Mouse (Mus musculus): ENCODE data around the gene Smtnl2. TPM values are rescaled to one million over a fixed set of nuclear protein-coding genes. Genes with fewer than 3 reads are reported as not detected.

Gene Smtnl2
- polyA plus RNA-seq, 1 experiment from 2014 or later, result not detected

- Histone ChIP-seq H3K4me3 (ENCODE audit: inconsistent target) (no peak overlapping the region), H3K79me2 (ENCODE audit: inconsistent target) (no peaks in the 10 kb centered on the region), H3K36me3 (ENCODE audit: inconsistent target) (no peaks in the 10 kb centered on the region), H3K27ac (no peak overlapping the region)
- 100% methylated on average over 1 of the region's 5 CpGs for WGBS (ENCODE audit: missing documents)
Observed at GRCm38 (mm10) chr11:72416666-72417065, 5.2 kb upstream of the Smtnl2 start.

GRCm38 (mm10) chr11:72415155-72415554, 3.6 kb upstream of the Smtnl2 start:
- no peak overlapping the region for H3K27ac ChIP-seq
- no peaks in the 10 kb centered on the region for H3K36me3 ChIP-seq (ENCODE audit: inconsistent target)
- WGBS (ENCODE audit: missing documents), result 79% methylated on average over 5 of the region's 8 CpGs
- H3K79me2 ChIP-seq (ENCODE audit: inconsistent target), result no peaks in the 10 kb centered on the region
- no peak overlapping the region for H3K4me3 ChIP-seq (ENCODE audit: inconsistent target)

- Histone ChIP-seq H3K4me3 (ENCODE audit: inconsistent target) (no peak overlapping the region), H3K27ac (no peak overlapping the region), H3K79me2 (ENCODE audit: inconsistent target) (no peaks in the 10 kb centered on the region), H3K36me3 (ENCODE audit: inconsistent target) (no peaks in the 10 kb centered on the region)
- WGBS (ENCODE audit: missing documents), result 84% methylated on average over 5 of the region's 5 CpGs
Observed at GRCm38 (mm10) chr11:72413601-72414190, 2.2 kb upstream of the Smtnl2 start.

GRCm38 (mm10) chr11:72413016-72413415, 1.5 kb upstream of the Smtnl2 start:
- 89% methylated on average over 7 of the region's 7 CpGs for WGBS (ENCODE audit: missing documents)
- H3K79me2 ChIP-seq (ENCODE audit: inconsistent target), result no peaks in the 10 kb centered on the region

GRCm38 (mm10) chr11:72411945-72412344, 432 bp upstream of the Smtnl2 start:
- 50% methylated on average over 9 of the region's 9 CpGs for WGBS (ENCODE audit: missing documents)
- no peak overlapping the region for H3K27ac ChIP-seq
- no peaks in the 10 kb centered on the region for H3K36me3 ChIP-seq (ENCODE audit: inconsistent target)
- no peaks in the 10 kb centered on the region for H3K79me2 ChIP-seq (ENCODE audit: inconsistent target)
- no peak overlapping the region for H3K4me3 ChIP-seq (ENCODE audit: inconsistent target)

More at GRCm38 (mm10) chr11:72413016-72413415, 1.5 kb upstream of the Smtnl2 start:
- no peaks in the 10 kb centered on the region for H3K36me3 ChIP-seq (ENCODE audit: inconsistent target)
- H3K27ac ChIP-seq, result no peak overlapping the region
- H3K4me3 ChIP-seq (ENCODE audit: inconsistent target), result no peak overlapping the region

- Histone ChIP-seq H3K27ac (no peak overlapping the region), H3K36me3 (ENCODE audit: inconsistent target) (no peaks in the 10 kb centered on the region), H3K4me3 (ENCODE audit: inconsistent target) (no peak overlapping the region), H3K79me2 (ENCODE audit: inconsistent target) (no peaks in the 10 kb centered on the region)
- 6% methylated on average over 25 of the region's 25 CpGs for WGBS (ENCODE audit: missing documents)
Observed at GRCm38 (mm10) chr11:72410521-72411092, 906 bp downstream of the Smtnl2 start.

- Histone ChIP-seq H3K79me2 (ENCODE audit: inconsistent target) (no peaks in the 10 kb centered on the region), H3K27ac (no peak overlapping the region), H3K4me3 (ENCODE audit: inconsistent target) (no peak overlapping the region), H3K36me3 (ENCODE audit: inconsistent target) (no peaks in the 10 kb centered on the region)
- WGBS (ENCODE audit: missing documents), result 92% methylated on average over 12 of the region's 12 CpGs
Observed at GRCm38 (mm10) chr11:72409649-72410385, 1.7 kb downstream of the Smtnl2 start.

GRCm38 (mm10) chr11:72408451-72409170, 2.9 kb downstream of the Smtnl2 start:
- Histone ChIP-seq H3K4me3 (ENCODE audit: inconsistent target) (no peak overlapping the region), H3K27ac (no peak overlapping the region), H3K79me2 (ENCODE audit: inconsistent target) (no peaks in the 10 kb centered on the region), H3K36me3 (ENCODE audit: inconsistent target) (no peaks in the 10 kb centered on the region)
- WGBS (ENCODE audit: missing documents), result 91% methylated on average over 9 of the region's 9 CpGs

GRCm38 (mm10) chr11:72407574-72407973, 3.9 kb downstream of the Smtnl2 start:
- no peak overlapping the region for H3K27ac ChIP-seq
- 84% methylated on average over 7 of the region's 7 CpGs for WGBS (ENCODE audit: missing documents)
- no peaks in the 10 kb centered on the region for H3K36me3 ChIP-seq (ENCODE audit: inconsistent target)
- H3K79me2 ChIP-seq (ENCODE audit: inconsistent target), result no peaks in the 10 kb centered on the region
- H3K4me3 ChIP-seq (ENCODE audit: inconsistent target), result no peak overlapping the region

- Histone ChIP-seq H3K4me3 (ENCODE audit: inconsistent target) (no peak overlapping the region), H3K27ac (no peak overlapping the region), H3K36me3 (ENCODE audit: inconsistent target) (no peaks in the 10 kb centered on the region), H3K79me2 (ENCODE audit: inconsistent target) (no peaks in the 10 kb centered on the region)
- 60% methylated on average over 3 of the region's 3 CpGs for WGBS (ENCODE audit: missing documents)
Observed at GRCm38 (mm10) chr11:72407081-72407480, 4.4 kb downstream of the Smtnl2 start.

GRCm38 (mm10) chr11:72406079-72406675, 5.3 kb downstream of the Smtnl2 start:
- WGBS (ENCODE audit: missing documents), result 88% methylated on average over 8 of the region's 8 CpGs
- Histone ChIP-seq H3K79me2 (ENCODE audit: inconsistent target) (no peaks in the 10 kb centered on the region), H3K4me3 (ENCODE audit: inconsistent target) (no peak overlapping the region), H3K27ac (no peak overlapping the region), H3K36me3 (ENCODE audit: inconsistent target) (no peaks in the 10 kb centered on the region)

- WGBS (ENCODE audit: missing documents), result 96% methylated on average over 4 of the region's 4 CpGs
- Histone ChIP-seq H3K79me2 (ENCODE audit: inconsistent target) (no peaks in the 10 kb centered on the region), H3K27ac (no peak overlapping the region), H3K36me3 (ENCODE audit: inconsistent target) (no peaks in the 10 kb centered on the region), H3K4me3 (ENCODE audit: inconsistent target) (no peak overlapping the region)
Observed at GRCm38 (mm10) chr11:72405532-72405931, 6.0 kb downstream of the Smtnl2 start.

- H3K4me3 ChIP-seq (ENCODE audit: inconsistent target), result no peak overlapping the region
- no peak overlapping the region for H3K27ac ChIP-seq
- no peaks in the 10 kb centered on the region for H3K36me3 ChIP-seq (ENCODE audit: inconsistent target)
- H3K79me2 ChIP-seq (ENCODE audit: inconsistent target), result no peaks in the 10 kb centered on the region
- 96% methylated on average over 12 of the region's 12 CpGs for WGBS (ENCODE audit: missing documents)
Observed at GRCm38 (mm10) chr11:72402969-72403368, 8.5 kb downstream of the Smtnl2 start.

GRCm38 (mm10) chr11:72402017-72402416, 9.5 kb downstream of the Smtnl2 start:
- H3K4me3 ChIP-seq (ENCODE audit: inconsistent target), result no peak overlapping the region
- H3K36me3 ChIP-seq (ENCODE audit: inconsistent target), result no peaks in the 10 kb centered on the region
- 83% methylated on average over 5 of the region's 5 CpGs for WGBS (ENCODE audit: missing documents)
- no peaks in the 10 kb centered on the region for H3K79me2 ChIP-seq (ENCODE audit: inconsistent target)
- H3K27ac ChIP-seq, result no peak overlapping the region
